Mouse (Mus musculus) T-cell, adult 66 days (primary cell): ENCODE data around the gene Magea10. TPM values are rescaled to one million over a fixed set of nuclear protein-coding genes. Genes with fewer than 3 reads are reported as not detected.

Experiments used
- total RNA-seq, 2 experiments: library from RNA; stranded (reverse); gene quantifications; 3 replicates in 1 of 2; 4 replicates in 1 of 2; pipeline ENCODE4 v1.2.4; 2023

The Magea10 gene
- not detected for total RNA-seq

DNA sequence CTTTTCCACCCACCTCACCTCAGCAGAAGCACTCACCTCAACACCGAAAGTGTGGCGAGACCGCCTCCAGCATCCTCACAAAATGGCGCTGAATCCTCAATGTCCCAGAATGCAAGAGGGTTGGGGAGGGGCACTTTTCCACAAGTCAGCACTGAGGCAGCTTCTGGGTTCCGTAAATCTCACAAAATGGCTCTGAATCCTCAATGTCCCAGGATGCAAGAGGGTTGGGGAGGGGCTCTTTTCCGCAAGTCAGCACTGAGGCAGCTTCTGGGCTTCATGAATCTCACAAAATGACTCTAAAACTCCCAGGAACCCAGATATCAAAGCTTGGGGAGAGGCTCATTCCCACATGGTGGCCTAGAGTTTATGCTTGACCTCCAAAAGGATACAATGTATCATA lies at the start of gene Magea10:
Gene Magea10 (minus strand): TSS at position 101 of the 400 bp plus-strand sequence.

Other genes with a start within 250 kb of the Magea10 start
- gene Magea4, start 164.8 kb downstream of the Magea10 start, total RNA-seq: not detected
- gene Gabre, start 112.1 kb downstream of the Magea10 start, total RNA-seq: under 1 TPM in 1 of 2 experiments, not detected in 1; 0.52 TPM